Mouse (Mus musculus) regulatory T cell (primary cell): ENCODE results near the gene Parva.

Experiments used
- in situ Hi-C: fragments of 300-600 bp; cut with MboI, MseI; formaldehyde crosslinking; loops from one replicate; pipeline ENCODE4 v1.15.1; 2025; ENCODE audit warnings: high pct_unique_total_duplicates

Gene Parva

DNA sequence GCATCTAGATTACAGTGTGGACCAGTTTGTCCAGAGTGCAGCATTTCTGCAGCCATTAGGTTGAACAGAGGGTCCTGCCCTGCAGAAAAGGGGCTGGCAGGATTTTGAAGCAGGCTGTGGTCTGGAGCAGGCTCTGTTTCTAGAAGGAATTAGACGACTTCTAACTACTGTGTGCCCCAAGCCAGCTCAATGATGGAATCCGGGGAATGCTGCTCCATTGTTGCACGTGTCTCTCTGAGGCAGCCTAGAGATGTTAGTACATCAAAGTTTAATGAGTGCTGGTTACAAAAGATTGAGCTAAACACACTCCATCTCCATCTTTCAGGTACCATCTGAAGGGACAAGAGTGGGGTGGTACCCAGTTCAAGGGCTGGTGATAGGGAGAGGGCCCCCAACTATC is 85.0 kb downstream of the Parva start:
- in situ Hi-C loops, result no loop called here

DNA sequence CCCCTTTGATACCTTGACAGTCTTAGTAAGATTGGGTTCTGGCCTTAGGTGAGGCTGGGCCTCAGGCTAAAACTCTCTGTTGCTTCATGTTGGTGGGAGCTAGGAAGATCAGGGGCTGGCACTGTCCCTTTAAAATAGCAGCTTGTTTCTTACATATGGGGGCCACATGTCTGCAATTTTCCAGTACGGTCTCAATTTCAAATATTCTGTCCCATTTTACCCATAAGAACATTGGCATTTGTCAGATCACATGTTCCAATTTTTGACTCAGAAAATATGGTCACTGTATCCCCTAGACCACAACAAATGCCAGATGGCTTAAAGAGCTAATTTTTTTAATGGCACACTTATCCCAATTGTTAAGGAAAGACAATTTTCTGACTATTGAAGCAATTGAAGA is 85.6 kb downstream of the Parva start:
- in situ Hi-C loops, result no loop called here

DNA sequence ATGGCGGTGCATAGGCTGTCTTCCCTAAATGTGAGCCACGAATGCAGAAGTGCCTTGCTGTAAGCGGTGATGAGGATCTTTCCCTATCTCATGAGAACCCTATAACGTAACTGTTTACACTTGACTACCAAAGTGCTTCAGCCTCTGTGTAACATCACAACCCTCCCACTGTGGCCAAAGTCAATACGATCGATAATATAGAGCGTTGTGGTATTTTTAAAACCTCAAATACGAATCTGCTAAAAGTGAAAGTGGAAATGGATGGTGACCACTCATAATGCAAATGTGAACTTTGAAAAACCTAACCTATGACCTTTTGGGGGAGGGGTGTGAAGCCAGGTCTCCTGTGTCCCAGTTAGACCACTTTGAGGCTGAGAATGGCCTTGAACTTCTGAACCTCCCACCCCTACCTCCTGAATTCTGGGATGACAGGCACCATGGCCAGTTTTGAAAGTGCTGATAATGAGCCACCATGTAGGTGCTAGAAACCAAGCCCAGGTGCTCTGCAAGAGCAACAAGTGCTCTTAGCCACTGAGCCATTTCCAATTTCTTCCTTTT is 87.4 kb downstream of the Parva start:
- in situ Hi-C loops, result no loop called here

DNA sequence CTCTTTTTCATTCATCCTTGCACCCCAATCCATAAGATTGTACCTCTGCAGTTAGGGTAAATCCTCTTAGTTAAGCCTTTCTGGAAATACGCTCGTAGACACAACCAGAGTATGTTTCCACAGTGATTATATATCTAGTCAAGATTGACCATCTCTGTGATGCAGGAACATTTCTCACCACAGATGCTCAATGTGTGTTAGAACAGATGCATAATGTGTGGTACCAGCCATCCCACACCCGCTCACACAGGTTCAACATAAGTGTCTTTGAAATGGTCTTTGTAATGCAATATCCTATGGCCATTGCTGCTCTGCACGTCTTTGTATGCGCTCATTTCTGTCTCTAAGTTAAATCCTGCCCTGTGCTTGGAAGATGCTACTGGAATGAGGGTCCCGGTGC is 98.2 kb downstream of the Parva start:
- in situ Hi-C loops, result no loop called here

DNA sequence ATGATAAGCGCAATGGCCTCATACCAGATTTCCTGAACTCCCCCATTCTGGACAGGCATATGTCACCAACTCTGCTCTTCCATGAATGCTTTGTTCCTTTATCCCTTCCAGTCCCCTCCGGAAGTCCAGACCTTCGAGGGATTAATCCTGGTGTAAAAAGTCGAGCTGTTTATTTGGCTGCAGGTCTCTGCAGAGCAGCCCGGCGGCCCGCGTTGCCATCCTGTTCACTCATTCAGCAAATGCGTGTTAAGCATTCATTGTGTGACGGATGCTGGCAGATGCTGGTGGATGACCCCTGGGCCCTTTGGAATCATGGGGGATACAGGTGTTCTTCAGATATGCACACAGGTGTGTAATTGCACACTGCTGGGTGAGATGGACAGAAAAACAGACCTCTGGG is 98.9 kb downstream of the Parva start:
- in situ Hi-C loops, result no loop called here

DNA sequence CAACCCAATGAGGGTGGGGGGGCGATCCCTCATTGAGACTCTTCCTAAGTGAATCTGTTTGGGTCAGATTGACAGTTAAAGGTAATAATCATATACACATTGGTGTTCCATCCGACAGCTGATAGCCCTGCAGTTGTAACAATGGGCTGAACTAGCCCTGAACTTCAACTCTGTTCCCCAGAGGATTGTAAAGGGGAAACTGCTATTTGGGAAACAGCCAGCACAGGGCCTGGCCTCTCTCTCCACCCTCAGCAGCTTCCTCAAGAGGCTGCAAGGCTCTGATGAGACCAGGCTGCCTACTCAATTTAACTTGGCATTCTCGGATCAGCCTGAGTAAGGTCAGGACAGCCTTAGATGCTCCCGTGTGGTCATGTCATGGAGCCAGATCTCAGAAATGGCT is 99.9 kb downstream of the Parva start:
- in situ Hi-C loops, result no loop called here

DNA sequence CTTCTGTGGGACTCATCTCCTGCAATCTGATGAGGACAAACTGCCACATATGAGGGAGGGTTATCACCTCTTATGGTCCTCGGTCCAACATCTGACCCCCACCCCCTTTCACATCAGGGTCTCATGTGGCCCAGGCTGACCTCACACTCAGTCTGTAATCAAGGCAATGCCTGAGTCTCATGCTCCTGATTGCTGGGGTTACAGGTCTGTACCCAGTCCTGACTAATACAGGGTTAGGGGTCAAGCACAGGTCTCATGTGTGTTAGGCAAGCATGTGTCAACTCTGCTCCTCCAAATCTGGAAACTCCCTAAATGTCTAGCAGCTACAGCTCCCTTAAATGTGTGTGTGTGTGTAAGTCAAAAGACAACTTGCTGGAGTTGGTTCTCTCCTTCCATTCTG is 100.8 kb downstream of the Parva start:
- in situ Hi-C loops, result no loop called here

DNA sequence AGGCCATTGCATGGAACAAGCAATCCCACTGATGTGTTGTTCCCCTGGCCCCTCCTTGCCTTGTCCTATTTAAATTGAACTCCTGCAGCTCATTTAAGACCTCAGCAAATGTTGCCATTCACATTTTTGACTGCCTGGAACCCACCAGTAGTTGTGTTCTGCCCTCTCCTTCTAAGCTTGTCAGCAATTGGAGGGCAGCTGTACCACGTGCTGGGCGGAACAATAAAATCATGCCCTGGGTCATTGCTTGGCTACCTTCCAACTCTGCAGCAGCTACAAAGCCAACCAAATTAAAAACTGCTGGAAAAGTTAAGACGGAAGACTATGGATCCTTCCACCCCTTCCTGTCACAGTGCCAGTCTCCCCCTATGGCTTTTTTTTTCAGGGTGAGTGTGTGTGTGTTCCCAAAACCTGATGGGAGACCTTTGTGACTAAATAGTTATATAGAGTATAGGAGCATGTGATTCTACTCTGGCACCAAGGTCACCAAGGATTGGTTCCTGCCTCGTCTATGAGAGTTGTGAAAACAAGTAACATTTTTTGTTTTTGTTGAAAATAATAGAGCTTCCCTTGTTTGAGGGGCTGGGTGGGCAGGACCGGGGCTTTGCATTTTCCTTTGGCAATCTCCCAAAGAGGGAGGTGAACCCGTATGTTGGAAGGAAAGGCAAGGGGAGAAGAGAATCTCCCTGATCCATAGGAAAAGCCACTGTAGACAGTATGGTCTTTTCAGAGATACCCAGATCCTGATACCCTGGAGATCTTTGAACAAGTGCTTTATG is 101.5 kb downstream of the Parva start:
- in situ Hi-C loops, result no loop called here

DNA sequence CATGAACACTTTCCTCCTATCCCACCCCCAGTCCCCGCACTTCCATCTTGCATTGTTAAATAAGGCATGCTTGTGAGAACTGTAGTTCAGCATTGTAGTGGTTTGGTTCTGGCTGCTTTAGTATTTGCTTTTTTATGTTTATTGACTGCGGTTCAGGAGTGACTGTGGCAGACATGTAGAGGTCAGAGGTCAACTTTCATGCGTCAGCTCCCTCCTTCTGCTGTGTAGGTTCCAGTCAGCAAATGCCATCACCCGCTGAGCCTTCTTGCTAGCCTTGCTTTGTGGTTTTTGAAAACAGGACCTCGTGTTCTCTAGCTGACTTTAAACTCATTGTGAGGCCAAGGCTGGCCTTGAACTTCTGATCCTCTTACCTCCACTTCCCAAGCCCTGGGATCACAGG is 103.6 kb downstream of the Parva start:
- in situ Hi-C loops, result no loop called here

DNA sequence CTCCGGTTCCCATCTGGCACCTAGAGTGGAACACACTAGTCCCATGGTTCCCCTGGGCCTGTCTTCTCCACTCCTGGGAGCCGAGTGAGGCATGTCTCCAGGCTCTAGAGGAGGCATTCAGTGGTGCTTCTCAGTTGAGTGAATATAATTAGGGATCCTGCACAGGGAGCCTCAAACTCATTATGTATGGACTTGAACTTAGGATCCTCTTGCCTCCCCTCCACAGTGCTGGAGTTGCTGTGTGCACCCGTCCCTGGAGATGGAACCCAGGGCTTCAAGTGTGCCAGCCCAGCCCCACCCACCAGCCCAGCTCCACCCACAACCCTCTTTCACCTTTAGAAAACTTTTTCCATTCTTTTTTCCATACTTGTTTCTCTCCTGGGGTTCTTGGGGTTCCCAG is 106.8 kb downstream of the Parva start:
- in situ Hi-C loops, result no loop called here

DNA sequence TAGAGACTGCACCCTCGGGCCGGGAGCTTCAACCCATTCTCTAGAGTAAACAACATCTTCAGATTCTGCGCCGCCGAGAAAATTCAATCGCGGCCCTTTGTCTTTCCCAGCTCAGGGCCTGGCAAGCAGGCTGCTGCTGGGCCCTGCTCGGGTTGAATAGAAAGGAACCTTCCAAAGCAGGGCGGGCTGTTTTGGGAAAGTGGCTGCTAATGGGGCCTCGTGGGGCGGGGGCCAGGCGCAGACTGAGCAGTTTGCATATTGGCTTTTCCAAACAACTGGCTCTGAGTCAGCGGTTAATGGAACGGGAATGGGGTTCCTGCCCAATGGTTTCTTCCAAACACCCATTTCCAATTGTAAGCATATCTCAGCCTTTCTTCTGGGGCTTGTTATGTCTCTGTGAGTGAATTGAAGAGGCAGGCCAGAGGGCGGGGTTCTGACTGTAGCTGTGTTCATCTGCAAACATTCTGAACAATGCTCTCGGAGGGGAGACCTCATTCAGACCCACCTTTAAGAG is 108.2 kb downstream of the Parva start:
- in situ Hi-C loops, result no loop called here

DNA sequence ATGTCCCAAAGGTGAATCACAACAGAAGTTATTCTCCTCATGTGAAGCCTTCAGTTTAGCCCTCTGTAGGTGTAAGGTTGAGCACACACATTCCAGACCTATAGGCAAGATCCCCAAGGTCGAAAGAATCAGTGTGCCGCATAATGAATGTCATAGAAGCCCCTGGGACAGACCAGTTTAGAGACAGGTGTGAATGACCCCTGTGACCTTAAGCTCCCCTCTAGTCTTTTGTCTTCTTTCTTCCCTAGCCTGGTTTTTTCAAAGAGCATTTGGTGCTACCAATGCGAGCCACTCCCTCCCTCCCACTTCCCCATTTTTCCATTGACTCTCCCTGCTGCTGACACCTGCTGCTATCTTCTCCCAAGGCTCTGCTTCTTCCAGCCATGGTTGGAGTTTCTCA is 121.8 kb downstream of the Parva start:
- in situ Hi-C loops, result no loop called here

DNA sequence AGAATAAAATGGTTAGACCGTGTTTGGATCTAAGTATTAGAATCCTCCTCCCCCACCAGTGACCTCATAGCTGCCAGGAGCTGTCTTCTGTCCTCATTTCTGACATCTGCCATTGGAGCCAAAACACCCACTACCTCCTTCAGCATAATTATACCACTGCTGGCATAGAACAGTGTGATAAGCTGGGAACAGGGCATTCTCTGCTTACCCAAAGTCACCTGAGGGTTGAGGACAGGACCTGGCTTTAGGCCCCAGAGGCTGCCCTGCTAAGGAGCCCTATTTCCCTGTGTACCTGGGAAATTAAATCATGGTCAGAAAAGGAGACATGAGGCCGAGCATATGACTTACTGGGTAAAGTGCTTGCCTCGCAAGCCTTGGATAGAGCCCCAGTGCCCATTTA is 134.2 kb downstream of the Parva start:
- in situ Hi-C loops, result no loop called here

DNA sequence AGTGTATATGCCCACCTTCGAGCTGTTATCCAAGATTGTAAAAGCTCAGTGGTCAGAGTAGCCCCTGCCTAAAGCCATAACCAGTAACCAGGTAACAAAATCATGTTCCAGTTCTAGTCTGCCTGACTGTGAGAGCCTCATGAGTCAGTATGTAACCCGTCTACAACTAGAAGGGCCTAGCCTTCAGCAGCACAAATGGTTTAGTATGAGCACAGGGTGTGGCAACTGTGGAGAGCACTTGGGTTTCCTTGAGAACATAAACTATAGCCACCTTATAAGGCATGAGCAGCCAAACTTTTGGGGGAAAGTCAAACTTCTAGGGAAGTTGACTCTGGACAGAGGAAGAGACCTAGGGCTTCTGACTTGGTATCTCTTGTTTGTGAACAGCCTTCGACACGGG is 139.7 kb downstream of the Parva start:
- in situ Hi-C loops, result no loop called here

DNA sequence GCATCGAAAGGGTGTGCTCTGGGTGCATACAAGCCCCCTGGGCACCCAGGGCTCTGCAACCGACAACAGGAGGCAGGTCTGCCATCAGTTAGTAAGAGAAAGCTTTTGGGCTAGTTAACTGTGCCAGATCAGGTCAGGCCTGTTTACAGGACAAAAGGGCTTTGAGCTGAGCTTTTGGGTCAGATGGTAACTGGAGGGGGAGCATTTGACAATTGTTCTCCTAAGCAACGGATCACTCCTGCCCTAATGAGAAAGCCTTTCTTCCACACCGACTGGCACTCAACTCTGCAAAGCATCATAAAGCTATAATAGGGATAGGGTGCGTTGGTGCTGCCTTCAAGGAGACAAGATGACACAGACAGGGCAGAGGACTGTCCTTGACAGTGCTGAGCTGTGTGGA is 141.7 kb downstream of the Parva start:
- in situ Hi-C loops, result no loop called here

DNA sequence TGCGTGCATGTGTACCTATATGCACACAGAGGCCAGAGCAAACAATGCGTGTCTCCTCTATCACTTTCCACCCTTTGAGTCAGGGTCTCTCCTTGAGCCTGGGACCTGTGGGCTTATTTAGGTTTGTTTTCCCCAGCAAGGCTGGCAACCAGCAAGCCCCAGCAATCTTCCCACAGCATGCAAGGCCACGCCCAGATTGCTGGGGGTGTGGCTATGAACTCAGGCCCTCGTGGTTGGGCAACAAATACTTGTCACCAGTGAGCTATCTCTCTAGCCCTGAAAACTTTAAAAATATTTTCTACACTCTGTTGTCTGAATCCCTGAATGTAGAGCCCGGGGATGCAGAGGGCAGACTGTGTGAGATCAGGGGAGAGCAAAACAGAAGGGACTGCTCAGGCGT is 154.3 kb downstream of the Parva start:
- in situ Hi-C loops, result no loop called here

DNA sequence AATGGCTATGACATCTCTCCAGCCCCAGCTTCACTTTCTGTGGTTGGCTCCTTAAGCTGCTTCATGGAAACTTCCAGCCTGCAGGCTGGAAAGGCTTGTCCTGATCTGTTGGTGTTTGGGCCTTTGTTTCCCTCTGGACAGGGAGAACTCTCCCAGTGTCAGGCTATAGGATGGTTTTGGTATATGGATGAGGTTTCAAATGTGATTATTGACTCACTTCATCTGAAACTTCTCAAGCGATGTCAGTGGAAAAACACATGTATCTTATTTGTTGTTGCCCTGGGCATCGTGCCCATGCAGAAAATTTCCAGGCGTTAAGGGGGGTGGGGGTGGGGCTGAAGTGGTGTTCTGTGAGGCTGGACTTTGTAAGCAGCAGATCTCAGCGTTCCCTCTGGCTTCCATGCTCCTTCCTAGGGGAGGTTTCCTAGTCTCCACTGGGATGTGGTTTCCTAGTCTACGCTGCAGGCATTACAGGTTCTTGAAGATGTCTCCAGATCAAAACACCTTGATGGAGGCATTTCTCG is 155.6 kb downstream of the Parva start:
- in situ Hi-C loops, result no loop called here

DNA sequence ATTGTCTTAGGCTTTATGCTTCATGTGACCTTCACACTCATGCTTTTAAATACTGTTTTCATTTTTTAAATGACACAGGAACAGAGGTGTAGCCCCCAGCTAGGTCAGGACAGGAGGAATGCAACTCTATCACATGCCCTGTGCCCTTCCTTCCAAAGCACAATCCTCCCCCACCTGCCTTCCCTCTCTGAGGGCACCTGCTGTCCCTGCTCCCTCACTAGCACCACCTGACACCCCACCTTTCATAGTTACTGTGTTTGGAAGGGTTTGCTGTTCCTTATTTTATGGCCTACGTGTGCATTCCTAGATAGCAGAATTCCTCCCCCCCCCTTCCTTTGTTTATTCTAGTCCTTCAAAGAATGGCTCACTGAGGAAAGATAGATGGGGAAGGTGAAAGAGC is 160.1 kb downstream of the Parva start:
- in situ Hi-C loops, result no loop called here

DNA sequence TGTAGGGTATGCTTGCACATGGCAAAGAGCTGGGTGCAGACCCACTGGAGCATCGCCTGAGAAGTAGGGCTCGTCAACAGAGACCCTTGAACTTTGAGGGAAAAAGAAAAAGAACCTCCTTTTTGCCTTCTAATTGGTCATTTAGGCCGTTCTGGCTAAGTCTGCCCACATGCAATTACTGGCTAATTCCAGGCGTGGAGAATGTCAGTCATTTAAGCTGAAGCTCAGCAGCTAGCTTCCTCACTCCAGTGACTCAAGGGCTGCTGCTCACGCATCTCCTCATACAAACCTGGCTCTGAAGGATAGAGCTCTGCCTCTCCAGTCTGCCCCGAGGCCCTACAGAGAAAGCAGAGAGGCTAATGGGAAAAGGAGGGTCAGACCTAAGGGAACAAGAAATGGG is 162.2 kb downstream of the Parva start:
- in situ Hi-C loops, result no loop called here

DNA sequence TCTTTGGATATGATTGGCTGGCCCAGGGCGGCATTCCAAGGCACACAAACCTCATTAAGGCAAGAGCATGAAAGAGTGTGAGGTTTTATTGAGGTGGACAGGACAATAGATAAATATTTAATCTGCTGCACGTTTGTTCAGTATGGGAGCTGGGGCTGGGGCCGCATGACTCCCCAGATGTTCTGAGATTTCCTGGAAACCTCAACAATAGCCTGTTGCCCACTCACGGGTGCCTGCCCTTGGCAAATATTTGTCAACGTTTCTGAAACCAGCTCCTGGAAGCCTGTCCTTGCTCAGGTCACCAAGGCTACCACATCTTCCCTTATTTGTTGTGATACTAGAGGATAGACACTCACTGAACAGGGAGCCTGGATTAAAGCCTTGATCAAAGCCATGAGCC is 166.3 kb downstream of the Parva start:
- in situ Hi-C loops, result no loop called here

DNA sequence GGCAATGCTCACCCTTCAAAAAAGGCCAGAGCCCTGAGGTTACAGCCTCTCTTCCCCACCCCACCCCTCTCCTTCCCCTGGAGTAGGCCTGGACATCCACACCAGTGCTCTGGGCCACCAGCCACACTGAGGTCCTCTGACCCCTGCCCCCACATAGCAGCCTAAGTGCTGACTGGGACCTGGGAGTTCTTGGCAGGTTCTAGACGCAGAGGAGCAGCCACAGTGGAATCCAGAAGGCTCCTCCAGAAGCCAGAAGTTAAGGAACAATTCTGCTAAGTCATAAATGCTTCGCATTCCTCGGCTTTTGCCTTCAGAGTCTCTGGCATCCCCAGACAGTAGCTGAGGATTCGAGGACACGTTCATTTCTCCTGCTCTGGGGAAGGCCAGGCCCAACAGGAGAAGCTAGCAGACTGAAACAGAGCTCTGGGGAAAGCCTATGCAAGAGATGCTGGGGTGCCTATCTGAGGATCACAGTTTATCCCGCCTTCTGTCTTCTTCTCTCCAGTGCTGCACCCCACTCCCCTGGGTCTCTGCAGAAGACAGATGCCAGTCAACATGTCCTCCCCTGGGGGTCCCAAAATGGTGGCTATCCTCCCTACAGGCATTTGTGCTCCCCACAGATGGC is 168.0 kb downstream of the Parva start:
- in situ Hi-C loops, result no loop called here

DNA sequence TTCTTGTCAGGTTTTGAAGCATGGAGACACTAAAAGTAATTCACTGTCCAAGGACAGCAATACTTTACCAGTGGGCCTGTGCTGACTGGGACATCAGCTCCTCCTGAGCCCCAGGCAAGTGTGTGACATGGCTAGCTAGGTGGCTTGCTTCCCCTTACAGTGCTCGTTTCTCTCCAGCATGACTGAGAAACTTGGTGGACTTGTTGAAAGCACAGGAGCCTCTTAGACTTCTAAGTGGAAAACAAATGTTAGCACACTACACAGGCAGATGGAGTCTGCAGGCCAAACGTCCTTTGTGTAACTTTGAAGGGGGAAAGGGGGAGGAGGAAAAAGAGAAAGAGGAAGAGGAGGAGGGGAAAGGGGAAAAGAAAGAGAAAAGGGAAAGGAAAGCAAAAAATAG is 172.3 kb downstream of the Parva start:
- in situ Hi-C loops, result no loop called here

DNA sequence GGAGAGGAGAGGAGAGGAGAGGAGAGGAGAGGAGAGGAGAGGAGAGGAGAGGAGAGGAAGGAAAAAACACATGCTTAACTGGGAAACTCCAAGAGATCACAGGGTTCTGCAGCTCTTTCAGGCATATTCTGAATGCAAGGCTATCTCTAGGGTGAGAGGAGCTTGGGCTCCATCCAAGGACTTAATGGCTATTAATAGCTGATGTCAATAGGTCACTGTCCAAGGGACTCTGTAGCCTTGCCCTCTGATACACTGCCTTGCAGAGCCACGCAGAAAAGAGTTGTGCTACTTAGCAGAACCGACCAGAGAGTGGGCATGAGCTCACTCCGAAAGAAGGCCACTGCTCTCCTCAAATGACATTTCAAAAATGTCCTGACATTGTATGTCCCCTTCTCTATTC is 172.9 kb downstream of the Parva start:
- in situ Hi-C loops, result no loop called here
